Mouse (Mus musculus) ES-Bruce4 (cell line): ENCODE results near the gene Zfp385c.

ENCODE experiments used
- EP300 ChIP-seq: IDR thresholded peaks from 2 replicates; pipeline ENCODE4 v1.6.1; 2011; ENCODE audit warnings: low read depth, low read length; ENCODE audit not compliant: insufficient read depth
- POLR2A ChIP-seq: IDR thresholded peaks from one replicate; pipeline ENCODE4 v1.8.1; 2011; ENCODE audit warnings: low read length; ENCODE audit not compliant: insufficient read depth

DNA sequence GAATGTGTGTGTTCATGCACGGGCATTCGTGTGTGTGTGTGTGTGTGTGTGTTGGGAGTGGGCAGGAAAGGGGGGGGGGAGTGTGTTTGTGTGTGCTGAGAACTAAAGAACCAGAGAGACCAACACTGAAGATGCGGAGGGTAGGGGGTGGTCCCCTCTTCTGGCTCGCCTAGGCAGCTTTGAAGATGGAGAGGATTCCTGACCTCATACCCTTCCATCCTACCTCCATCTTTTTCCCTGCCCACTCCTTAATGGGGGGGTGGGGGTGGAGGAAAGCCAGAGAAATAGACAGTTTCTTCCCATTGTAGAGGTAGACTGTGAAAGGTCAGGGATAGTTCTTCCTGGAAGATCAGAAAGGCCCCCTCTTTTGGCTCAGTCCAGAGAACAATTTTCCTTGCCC lies 20.9 kb upstream of the Zfp385c start:
- no peak for TF ChIP-seq POLR2A
- no peak for TF ChIP-seq EP300
